Mouse (Mus musculus) naive thymus-derived CD4-positive, alpha-beta T cell, adult 5 months (primary cell): ENCODE results near the gene Cyld. TPM values are rescaled to one million over a fixed set of nuclear protein-coding genes. Genes with fewer than 3 reads are reported as not detected.

Experiments
- polyA plus RNA-seq: library from polyadenylated mRNA; unstranded; fragments of 100-300 nt; shearing (Covaris generic); gene quantifications from one replicate; pipeline ENCODE4 v1.2.1, GENCODE M21; 2017

The Cyld gene
- polyA plus RNA-seq = 132 TPM

GRCm38 (mm10) chr8:88696721-88697641, at the start of gene Cyld:
Cyld (plus strand) TSS chr8:88697028.

Other genes with a start within 250 kb of the Cyld start
- gene Nkd1, start 175.7 kb upstream of the Cyld start, polyA plus RNA-seq = not detected
- gene Snx20, start 60.9 kb upstream of the Cyld start, polyA plus RNA-seq = 121 TPM
- 0.15 TPM for gene Nod2, start 49.7 kb upstream of the Cyld start, polyA plus RNA-seq